Mouse (Mus musculus): ENCODE measurements around the gene Isyna1. TPM values are rescaled to one million over a fixed set of nuclear protein-coding genes. Genes with fewer than 3 reads are reported as not detected.

Isyna1 gene
- polyA plus RNA-seq, 1 experiment from 2014 or later = 57.9 TPM

DNA sequence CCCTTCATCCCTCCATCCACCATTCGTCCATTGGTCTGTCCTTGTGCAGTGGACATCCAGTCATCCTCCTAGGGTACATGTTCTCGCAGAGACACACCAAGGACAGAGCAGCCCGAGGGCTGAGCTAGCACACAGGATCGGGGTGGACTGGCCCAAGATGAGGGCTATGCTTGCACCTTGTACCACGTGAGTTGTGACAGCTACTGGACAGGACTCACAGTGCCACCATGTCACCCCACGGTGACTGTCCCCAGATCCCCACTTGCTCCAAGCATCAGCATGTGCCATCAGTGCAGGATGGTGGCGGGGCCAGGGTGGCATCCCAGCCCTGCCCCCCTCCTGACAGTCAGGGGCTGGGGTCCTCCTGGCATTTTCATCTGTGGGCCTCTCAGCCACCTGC, 10.4 kb downstream of the Isyna1 start:
- ATAC-seq (ENCODE audit: low FRiP score) (no peak), DNase-seq (ENCODE audit: low spot score) (no peak)
- no peaks in the 10 kb centered on the region for H3K27me3 ChIP-seq (ENCODE audit: control insufficient read depth, insufficient read depth, low read length)
- H3K4me3 ChIP-seq (ENCODE audit: low read depth, low read length) = no peak overlapping the region
- WGBS = 88% methylated on average over 7 of the region's 7 CpGs
- 0 out of 2 replicates have a peak overlapping the region, but pooled peaks have one; percentile 17 for H3K27ac ChIP-seq (ENCODE audit: low read depth, low read length)
- H3K4me1 ChIP-seq (replicated peaks; ENCODE audit: control insufficient read depth, insufficient read depth, low read length) = peaks cover 28% of the 10 kb centered on the region
- no peaks in the 10 kb centered on the region for H3K36me3 ChIP-seq (ENCODE audit: control insufficient read depth, insufficient read depth, low read length)
- H3K4me2 ChIP-seq (replicated peaks; ENCODE audit: low read depth, low read length) = 0 out of 2 replicates have a peak overlapping the region, but pooled peaks have one; percentile 5
- H3K9ac ChIP-seq (ENCODE audit: low read depth, low read length) = no peak overlapping the region
- H3K9me3 ChIP-seq (ENCODE audit: control insufficient read depth, low read length) = no peaks in the 10 kb centered on the region

DNA sequence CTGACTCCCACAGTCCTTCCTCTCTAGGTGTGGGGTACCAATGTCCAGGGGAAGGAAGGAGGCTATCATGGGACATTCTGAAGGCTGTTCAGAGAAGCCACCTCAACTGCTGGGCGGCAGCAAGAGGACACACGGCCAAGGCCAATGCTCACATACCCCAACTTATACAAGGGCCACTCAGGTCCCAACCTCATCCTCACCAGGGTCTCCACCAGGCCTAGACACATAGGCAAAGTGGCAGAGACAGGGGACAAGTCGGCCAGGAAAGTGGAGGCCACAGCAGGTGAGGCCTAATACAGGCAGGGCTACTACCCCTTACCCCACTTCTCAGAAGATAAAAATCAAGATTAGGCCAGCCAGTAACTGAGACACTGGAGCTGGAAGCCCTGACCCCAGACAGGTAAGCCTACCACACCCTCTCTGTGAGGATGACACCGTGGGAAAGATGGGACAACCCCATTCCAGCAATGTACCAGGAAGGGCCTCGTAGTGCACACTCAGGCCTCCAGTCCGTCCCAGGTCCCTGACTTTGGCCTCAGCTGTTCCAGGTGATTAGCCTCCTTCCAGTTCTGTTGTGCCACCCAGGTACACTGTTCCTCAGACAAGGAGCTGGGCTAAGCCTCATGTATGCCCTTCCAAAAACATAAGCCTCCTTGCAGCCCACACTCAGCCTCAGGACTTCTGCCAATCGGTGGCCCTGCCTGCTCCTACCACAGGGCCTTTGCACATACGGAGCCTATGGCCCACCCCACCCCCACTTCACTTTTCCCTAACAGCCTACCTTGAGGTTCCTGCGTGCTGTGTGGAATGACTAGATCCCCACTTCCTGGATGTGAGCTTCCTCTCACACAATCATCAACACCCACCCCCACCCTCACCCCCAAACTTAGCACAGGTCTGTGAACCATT, 12.0 kb downstream of the Isyna1 start:
- no peak overlapping the region for H3K4me3 ChIP-seq (ENCODE audit: low read depth, low read length)
- WGBS = 85% methylated on average over 9 of the region's 9 CpGs
- no peaks in the 10 kb centered on the region for H3K27me3 ChIP-seq (ENCODE audit: control insufficient read depth, insufficient read depth, low read length)
- no peak overlapping the region for H3K9ac ChIP-seq (ENCODE audit: low read depth, low read length)
- no peak for DNase-seq (ENCODE audit: low spot score)
- H3K36me3 ChIP-seq (ENCODE audit: control insufficient read depth, insufficient read depth, low read length) = no peaks in the 10 kb centered on the region
- no peak for ATAC-seq (ENCODE audit: low FRiP score)
- peaks cover 24% of the 10 kb centered on the region for H3K4me1 ChIP-seq (replicated peaks; ENCODE audit: control insufficient read depth, insufficient read depth, low read length)
- H3K4me2 ChIP-seq (replicated peaks; ENCODE audit: low read depth, low read length) = no peak overlapping the region; the same call in 1 of the 2 replicates
- no peaks in the 10 kb centered on the region for H3K9me3 ChIP-seq (ENCODE audit: control insufficient read depth, low read length)
- H3K27ac ChIP-seq (ENCODE audit: low read depth, low read length) = no peak overlapping the region

DNA sequence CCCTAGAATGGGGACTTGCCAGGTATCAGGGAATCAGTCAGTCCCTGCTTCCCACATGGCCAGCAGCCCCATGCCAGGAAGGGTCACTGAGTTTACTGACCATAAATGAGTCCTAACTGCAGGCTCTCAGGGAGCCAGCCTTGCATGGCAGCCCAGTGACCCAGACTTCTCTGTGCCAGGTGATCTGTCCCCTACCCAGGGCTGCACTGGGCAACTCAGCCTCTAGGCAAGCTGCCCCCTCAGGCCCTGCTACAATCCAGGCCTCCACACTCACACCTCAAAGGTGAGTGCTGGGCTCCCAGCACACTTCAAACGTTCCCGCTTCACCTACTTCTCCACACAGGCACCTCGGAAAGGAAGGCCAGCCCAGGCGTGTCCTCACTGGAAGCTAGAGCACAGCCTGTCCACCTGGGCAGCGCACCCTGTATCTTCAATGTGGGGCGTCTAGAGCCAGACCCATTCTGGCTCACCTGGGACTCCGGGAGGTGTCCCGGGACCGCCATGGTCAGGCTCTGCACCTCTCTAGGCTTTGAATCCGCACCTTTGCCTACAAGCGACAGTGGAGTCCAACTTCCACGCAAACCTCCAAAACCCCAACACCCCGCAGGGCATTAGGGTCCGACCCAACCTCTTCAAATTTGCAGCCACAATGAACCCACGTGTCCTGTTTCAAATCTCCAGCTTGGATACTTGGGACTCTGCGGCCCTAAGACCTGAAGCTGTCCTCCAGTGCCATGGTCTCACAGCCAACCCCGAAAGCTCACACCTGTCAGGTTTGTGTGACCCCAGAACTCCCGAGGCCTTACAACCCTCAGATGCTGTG, 12.8 kb downstream of the Isyna1 start:
- WGBS = 65% methylated on average over 18 of the region's 18 CpGs
- peak overlapping the region; percentile 82 for H3K4me3 ChIP-seq (ENCODE audit: low read depth, low read length)
- H3K27me3 ChIP-seq (ENCODE audit: control insufficient read depth, insufficient read depth, low read length) = no peaks in the 10 kb centered on the region

DNA sequence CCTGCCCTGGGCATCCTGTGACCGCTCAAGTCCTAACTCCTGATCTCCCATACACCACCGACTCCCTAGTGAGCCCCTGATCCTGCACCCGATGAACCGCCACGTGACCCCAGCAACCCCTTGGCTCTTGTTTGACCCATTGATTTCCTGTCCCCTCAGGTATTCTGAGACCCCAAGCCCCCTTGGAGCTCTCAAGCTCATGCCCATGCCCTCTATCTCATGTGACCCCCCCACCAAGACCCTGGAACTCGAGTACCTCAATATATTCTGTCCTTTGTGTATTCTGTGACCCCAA, 13.4 kb downstream of the Isyna1 start:
- H3K4me2 ChIP-seq (replicated peaks; ENCODE audit: low read depth, low read length) = peak overlapping the region; percentile 91
- peaks cover 25% of the 10 kb centered on the region for H3K4me1 ChIP-seq (replicated peaks; ENCODE audit: control insufficient read depth, insufficient read depth, low read length)
- H3K27ac ChIP-seq (ENCODE audit: low read depth, low read length) = peak overlapping the region; percentile 98
- DNase-seq (ENCODE audit: low spot score) = peak; percentile 43
- H3K4me3 ChIP-seq (ENCODE audit: low read depth, low read length) = peak overlapping the region; percentile 82
- no peak for ATAC-seq (ENCODE audit: low FRiP score)
- H3K36me3 ChIP-seq (ENCODE audit: control insufficient read depth, insufficient read depth, low read length) = no peaks in the 10 kb centered on the region
- 27% methylated on average over 6 of the region's 6 CpGs for WGBS
- H3K9ac ChIP-seq (ENCODE audit: low read depth, low read length) = peak overlapping the region; percentile 87
- no peaks in the 10 kb centered on the region for H3K27me3 ChIP-seq (ENCODE audit: control insufficient read depth, insufficient read depth, low read length)
- no peaks in the 10 kb centered on the region for H3K9me3 ChIP-seq (ENCODE audit: control insufficient read depth, low read length)

More for the DNA sequence above, 12.8 kb downstream of the Isyna1 start:
- Histone ChIP-seq H3K36me3 (ENCODE audit: control insufficient read depth, insufficient read depth, low read length) (no peaks in the 10 kb centered on the region), H3K9me3 (ENCODE audit: control insufficient read depth, low read length) (no peaks in the 10 kb centered on the region), H3K9ac (ENCODE audit: low read depth, low read length) (peak overlapping the region; percentile 87), H3K27ac (ENCODE audit: low read depth, low read length) (peak overlapping the region; percentile 98; the same call in 1 of the 2 replicates), H3K4me2 (replicated peaks; ENCODE audit: low read depth, low read length) (peak overlapping the region; percentile 91), H3K4me1 (replicated peaks; ENCODE audit: control insufficient read depth, insufficient read depth, low read length) (peaks cover 25% of the 10 kb centered on the region)
- ATAC-seq (ENCODE audit: low FRiP score) = no peak
- no peak for DNase-seq (ENCODE audit: low spot score)

DNA sequence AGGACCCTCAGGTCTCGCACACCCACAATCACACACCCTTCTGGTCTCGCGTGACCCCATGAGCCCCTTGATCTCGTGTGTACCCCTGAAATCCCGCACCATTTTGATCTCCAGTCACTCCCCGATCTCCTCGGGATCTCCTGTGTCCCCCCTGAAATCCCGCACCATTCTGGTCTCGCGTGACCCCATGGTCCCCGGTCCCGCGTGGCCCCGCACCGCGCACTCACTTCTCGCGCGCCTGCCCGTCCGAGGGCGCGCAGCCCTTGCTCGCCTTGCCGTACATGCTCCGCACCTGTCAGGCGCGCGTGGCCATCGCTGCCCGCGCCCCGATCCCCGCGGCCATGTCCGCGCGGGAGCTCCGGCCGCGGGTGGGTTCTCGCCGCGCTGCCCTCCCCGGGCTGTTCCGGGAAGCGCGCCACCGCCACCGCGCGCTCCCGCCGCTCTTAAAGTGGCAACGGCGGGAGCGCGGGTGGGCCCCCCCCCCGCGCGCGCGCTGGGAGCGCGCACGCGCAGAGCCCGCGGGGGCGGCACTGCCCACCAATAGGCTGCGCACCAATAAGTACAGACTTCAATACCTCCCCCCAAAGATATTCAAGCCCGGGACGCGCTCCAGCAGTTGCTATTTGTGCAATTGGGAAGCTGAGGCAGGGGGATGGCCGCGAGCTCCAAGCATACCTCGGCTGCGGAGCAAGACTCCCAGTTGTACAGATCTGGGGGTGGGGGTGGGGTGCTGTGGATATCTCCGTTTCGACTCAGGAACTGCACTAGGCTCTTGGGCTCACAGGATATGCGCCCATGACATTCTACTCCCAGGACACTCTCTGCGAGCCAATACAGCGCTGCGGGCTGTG, 13.9 kb downstream of the Isyna1 start:
- ATAC-seq (ENCODE audit: low FRiP score) (no peak), DNase-seq (ENCODE audit: low spot score) (peak; percentile 67)
- Histone ChIP-seq H3K4me1 (replicated peaks; ENCODE audit: control insufficient read depth, insufficient read depth, low read length) (peaks cover 25% of the 10 kb centered on the region), H3K4me3 (ENCODE audit: low read depth, low read length) (peak overlapping the region; percentile 82), H3K27ac (ENCODE audit: low read depth, low read length) (peak overlapping the region; percentile 98), H3K4me2 (replicated peaks; ENCODE audit: low read depth, low read length) (peak overlapping the region; percentile 91), H3K27me3 (ENCODE audit: control insufficient read depth, insufficient read depth, low read length) (no peaks in the 10 kb centered on the region), H3K36me3 (ENCODE audit: control insufficient read depth, insufficient read depth, low read length) (no peaks in the 10 kb centered on the region), H3K9me3 (ENCODE audit: control insufficient read depth, low read length) (no peaks in the 10 kb centered on the region), H3K9ac (ENCODE audit: low read depth, low read length) (peak overlapping the region; percentile 87)
- WGBS = 4% methylated on average over 63 of the region's 84 CpGs

DNA sequence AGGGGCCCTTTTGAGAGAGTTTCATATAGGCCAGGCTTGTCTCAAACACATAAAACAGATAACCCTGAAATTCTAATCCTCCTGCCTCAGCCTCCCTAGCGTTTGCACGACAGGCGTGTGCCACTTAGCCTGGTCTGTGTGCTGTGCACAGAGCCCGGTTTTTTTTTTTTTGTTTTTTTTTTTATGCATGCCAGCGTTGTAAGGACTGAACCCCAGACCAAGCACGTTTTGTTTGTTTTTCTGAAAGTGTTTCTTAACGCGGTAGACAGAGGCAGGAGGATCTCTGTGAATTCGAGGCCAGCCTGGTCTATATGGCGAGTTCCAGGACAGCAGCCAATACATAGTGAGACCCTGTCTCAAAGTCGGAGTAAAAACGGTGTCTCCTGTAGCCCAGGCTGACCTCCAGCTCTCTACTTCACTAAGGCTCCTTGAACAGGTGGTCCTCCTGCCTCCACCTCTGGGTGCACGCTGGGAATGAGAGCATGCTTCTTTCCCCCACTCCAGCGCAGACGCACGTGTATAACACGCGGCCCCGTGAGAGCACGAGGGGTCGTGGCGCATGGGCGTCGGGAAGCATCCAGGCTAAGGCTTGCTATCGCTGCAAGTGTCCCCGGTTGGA, 14.7 kb downstream of the Isyna1 start, which contains the start of gene Ssbp4:
Gene Ssbp4, minus strand, starts transcription at position 124 of the 619 bp plus-strand sequence.
- peaks cover 25% of the 10 kb centered on the region for H3K4me1 ChIP-seq (replicated peaks; ENCODE audit: control insufficient read depth, insufficient read depth, low read length)
- peak within 1 kb of the TSS; percentile 98 for H3K27ac ChIP-seq (ENCODE audit: low read depth, low read length)
- H3K27me3 ChIP-seq (ENCODE audit: control insufficient read depth, insufficient read depth, low read length) = no peaks in the 10 kb centered on the region
- DNase-seq (ENCODE audit: low spot score) = no peak
- WGBS = 7% methylated on average over 26 of the region's 26 CpGs
- H3K4me2 ChIP-seq (replicated peaks; ENCODE audit: low read depth, low read length) = peak within 1 kb of the TSS; percentile 91
- H3K36me3 ChIP-seq (ENCODE audit: control insufficient read depth, insufficient read depth, low read length) = no peaks in the 10 kb centered on the region
- H3K4me3 ChIP-seq (ENCODE audit: low read depth, low read length) = peak within 1 kb of the TSS; percentile 82
- no peak for ATAC-seq (ENCODE audit: low FRiP score)
- peak within 1 kb of the TSS; percentile 87 for H3K9ac ChIP-seq (ENCODE audit: low read depth, low read length)
- H3K9me3 ChIP-seq (ENCODE audit: control insufficient read depth, low read length) = no peaks in the 10 kb centered on the region

DNA sequence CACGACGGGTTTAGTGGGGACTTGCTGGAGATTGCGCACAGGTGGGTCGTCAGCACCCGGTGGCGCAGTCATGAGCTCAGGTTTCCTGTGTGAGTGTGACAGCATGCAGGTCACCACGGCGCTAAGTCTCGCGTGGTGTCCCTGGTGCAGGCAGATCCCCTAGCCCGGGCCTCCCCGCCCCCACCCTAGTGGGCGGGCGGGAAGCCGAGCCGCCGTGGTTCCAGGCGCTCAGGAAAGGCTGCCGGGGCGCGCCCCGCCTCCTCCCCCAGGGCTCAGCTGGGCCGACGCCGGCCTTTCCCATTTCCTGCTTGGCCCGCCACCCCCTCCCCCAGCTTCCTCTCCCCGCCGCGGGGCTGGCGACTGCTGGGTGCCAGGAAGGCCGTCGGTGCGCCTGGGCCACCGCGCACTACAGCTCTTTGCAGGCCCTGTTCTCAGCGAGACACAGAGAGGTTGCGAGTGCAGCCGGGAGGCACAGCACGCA, 15.2 kb downstream of the Isyna1 start:
- H3K36me3 ChIP-seq (ENCODE audit: control insufficient read depth, insufficient read depth, low read length) = no peaks in the 10 kb centered on the region
- no peaks in the 10 kb centered on the region for H3K27me3 ChIP-seq (ENCODE audit: control insufficient read depth, insufficient read depth, low read length)
- H3K4me1 ChIP-seq (replicated peaks; ENCODE audit: control insufficient read depth, insufficient read depth, low read length) = peaks cover 22% of the 10 kb centered on the region
- peak overlapping the region; percentile 62 for H3K9ac ChIP-seq (ENCODE audit: low read depth, low read length)
- WGBS = 1% methylated on average over 31 of the region's 39 CpGs
- ATAC-seq (ENCODE audit: low FRiP score) = peak; percentile 66
- peak overlapping the region; percentile 30 for H3K4me3 ChIP-seq (ENCODE audit: low read depth, low read length)
- peak overlapping the region; percentile 98 for H3K27ac ChIP-seq (ENCODE audit: low read depth, low read length)
- DNase-seq (ENCODE audit: low spot score) = peak; percentile 87
- H3K9me3 ChIP-seq (ENCODE audit: control insufficient read depth, low read length) = no peaks in the 10 kb centered on the region
- peak overlapping the region; percentile 75 for H3K4me2 ChIP-seq (replicated peaks; ENCODE audit: low read depth, low read length)
